Mouse (Mus musculus): ENCODE measurements around the gene Ccl2. TPM values are rescaled to one million over a fixed set of nuclear protein-coding genes. Genes with fewer than 3 reads are reported as not detected.

Gene Ccl2
- polyA plus RNA-seq, 1 experiment from 2014 or later, result 0.26 TPM

DNA sequence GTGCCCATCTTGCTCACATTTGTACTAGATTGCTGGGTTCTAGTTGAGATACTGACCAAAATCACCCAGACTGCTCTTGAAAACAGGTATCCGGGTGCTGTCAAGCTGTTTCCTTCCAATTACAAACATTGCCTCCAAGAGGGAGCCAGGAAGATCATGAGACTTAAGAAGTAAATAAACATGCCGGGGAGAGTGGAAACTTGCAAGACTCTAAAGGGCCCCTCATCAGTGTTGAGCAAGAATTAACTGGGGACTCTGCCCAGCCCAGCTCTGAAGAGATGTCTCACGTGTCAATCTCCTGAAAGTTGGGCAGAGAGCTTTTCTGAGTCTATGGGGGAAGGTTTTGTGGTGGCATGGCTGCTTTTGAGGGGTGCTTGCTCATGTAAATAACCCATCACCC, 41.7 kb downstream of the Ccl2 start:
- no peak overlapping the region for H3K4me3 ChIP-seq
- no peaks in the 10 kb centered on the region for H3K36me3 ChIP-seq (replicated peaks)
- no peaks in the 10 kb centered on the region for H3K4me1 ChIP-seq
- WGBS, result 72% methylated on average over 3 of the region's 3 CpGs
- no peaks in the 10 kb centered on the region for H3K9me3 ChIP-seq
- DNase-seq (ENCODE audit: low spot score), result no peak
- no peak overlapping the region for H3K27ac ChIP-seq (replicated peaks)
- H3K27me3 ChIP-seq (replicated peaks; ENCODE audit: low read depth, poor library complexity, severe bottlenecking), result no peaks in the 10 kb centered on the region

DNA sequence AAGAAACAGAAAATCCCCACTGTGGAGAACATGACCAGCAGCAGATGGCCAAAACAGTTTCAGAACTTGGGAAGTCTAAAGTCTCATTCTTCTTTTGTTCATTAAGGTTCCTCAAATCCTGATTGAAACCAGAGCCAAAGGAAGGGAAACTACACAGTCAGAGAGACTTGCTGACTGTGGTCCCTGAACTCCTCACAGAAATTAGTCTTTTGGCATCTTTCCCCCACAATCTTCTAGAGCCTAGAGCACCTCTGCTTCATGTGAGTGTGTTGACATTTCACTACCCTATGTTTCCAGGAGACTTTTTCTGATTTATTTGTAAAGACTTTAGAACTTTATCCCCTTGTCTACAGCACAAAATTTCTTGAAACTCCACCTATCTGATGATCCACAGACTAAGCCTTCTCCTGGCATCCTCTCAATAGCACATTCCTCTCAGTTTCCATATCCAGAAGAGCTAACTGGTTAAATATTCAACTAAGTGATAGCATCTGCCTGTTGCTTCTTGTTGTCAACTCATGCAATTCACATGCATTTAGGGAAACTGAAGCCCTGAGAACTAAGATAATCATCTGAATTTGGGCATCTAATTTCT, 42.9 kb downstream of the Ccl2 start:
- Histone ChIP-seq H3K9me3 (no peaks in the 10 kb centered on the region), H3K27ac (replicated peaks) (no peak overlapping the region), H3K36me3 (replicated peaks) (no peaks in the 10 kb centered on the region), H3K27me3 (replicated peaks; ENCODE audit: low read depth, poor library complexity, severe bottlenecking) (no peaks in the 10 kb centered on the region), H3K4me3 (no peak overlapping the region), H3K4me1 (no peaks in the 10 kb centered on the region)
- DNase-seq (ENCODE audit: low spot score), result no peak

DNA sequence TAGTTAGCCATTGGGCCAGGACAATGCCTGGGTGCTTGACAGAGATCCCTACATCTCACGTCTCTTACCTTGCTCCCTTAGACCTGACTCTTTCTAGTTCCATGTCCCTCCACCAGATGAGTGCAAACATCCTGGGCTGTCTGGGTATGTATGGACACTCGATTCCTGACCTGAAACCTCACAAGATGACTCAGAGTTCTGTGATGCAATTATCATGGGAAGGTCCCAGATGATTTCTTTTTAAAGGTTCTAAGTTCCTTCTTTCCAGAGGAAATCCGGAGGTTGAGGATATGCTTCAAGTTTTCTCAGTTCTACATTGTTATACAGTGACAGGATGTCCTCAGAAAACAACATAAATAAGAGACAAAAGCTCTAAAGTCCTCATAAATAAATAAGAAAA, 45.5 kb downstream of the Ccl2 start:
- Histone ChIP-seq H3K4me1 (no peaks in the 10 kb centered on the region), H3K27me3 (replicated peaks; ENCODE audit: low read depth, poor library complexity, severe bottlenecking) (no peaks in the 10 kb centered on the region), H3K9me3 (no peaks in the 10 kb centered on the region), H3K27ac (replicated peaks) (no peak overlapping the region), H3K36me3 (replicated peaks) (no peaks in the 10 kb centered on the region), H3K4me3 (no peak overlapping the region)
- WGBS, result 80% methylated on average over 3 of the region's 3 CpGs
- DNase-seq (ENCODE audit: low spot score), result no peak

DNA sequence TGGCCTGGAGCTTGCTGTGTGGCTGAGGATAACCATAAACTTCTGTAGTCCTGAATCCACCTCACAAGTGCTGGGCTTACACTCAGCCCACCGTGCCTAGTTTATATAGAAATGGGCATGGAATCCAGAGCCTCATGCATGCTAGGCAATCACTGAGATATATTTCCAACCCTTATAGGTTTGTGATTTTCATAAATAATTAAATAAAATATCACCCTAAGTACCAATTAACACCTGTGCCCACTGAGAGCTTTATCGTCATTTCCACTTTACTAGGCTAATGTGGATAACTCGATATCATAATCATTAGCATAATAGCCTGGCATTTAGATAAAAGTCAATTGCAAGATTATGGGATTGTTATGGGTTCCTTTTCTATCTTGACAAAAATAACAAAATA, 49.0 kb downstream of the Ccl2 start:
- Histone ChIP-seq H3K36me3 (replicated peaks) (no peaks in the 10 kb centered on the region), H3K27me3 (replicated peaks; ENCODE audit: low read depth, poor library complexity, severe bottlenecking) (no peaks in the 10 kb centered on the region), H3K9me3 (no peaks in the 10 kb centered on the region), H3K27ac (replicated peaks) (no peak overlapping the region), H3K4me3 (no peak overlapping the region), H3K4me1 (0 out of 2 replicates have a peak, but pooled peaks cover 4% of the 10 kb centered on the region)
- WGBS, result 95% methylated on average over 3 of the region's 3 CpGs
- DNase-seq (ENCODE audit: low spot score), result no peak

Other genes with a start within 250 kb of the Ccl2 start
- 0.05 TPM in 1 of 2 replicates, not detected in the other for gene 5530401A14Rik, start 174.9 kb upstream of the Ccl2 start, polyA plus RNA-seq (2016; fragmentation: Nextera tagmentation; extraction: Ambion mirVana)
- gene Asic2, start 67.1 kb upstream of the Ccl2 start, polyA plus RNA-seq (2016; fragmentation: Nextera tagmentation; extraction: Ambion mirVana), result 0.66 and 0.75 TPM in 2 replicates
- gene Gm17268, start 3.0 kb downstream of the Ccl2 start, polyA plus RNA-seq (2016; fragmentation: Nextera tagmentation; extraction: Ambion mirVana), result not detected in 2 replicates
- 0.19 TPM in 1 of 2 replicates, not detected in the other for gene Ccl7, start 10.1 kb downstream of the Ccl2 start, polyA plus RNA-seq (2016; fragmentation: Nextera tagmentation; extraction: Ambion mirVana)
- not detected in 2 replicates for gene Ccl11, start 22.3 kb downstream of the Ccl2 start, polyA plus RNA-seq (2016; fragmentation: Nextera tagmentation; extraction: Ambion mirVana)
- gene Ccl12, start 66.3 kb downstream of the Ccl2 start, polyA plus RNA-seq (2016; fragmentation: Nextera tagmentation; extraction: Ambion mirVana), result 1.2 TPM in 1 of 2 replicates, not detected in the other
- not detected in 2 replicates for gene Ccl8, start 79.6 kb downstream of the Ccl2 start, polyA plus RNA-seq (2016; fragmentation: Nextera tagmentation; extraction: Ambion mirVana)